Mouse (Mus musculus) liver, embryonic 15.5 days (tissue): ENCODE measurements at regions not wholly inside any gene's neighbourhood (a gene's known extent, or its start where the extent isn't known, plus 50 kb on each side); places are given as distances from the start of the nearest gene placed in this dataset.
A peak's percentile ranks its signal among the peaks of the same experiment; 100 is the strongest.
"Not testable (repeated sequence)": the region's sequence is repeated elsewhere in the genome, so short reads cannot be mapped to it uniquely, and the experiment has no call there.

Experiments used
- ATAC-seq: fragments of 200-750 bp; cut with Nextera tagmentation; 2 replicates; pipeline ENCODE4 v1.8.0; 2017; ENCODE audit warnings: moderate number of reproducible peaks, mild to moderate bottlenecking, moderate library complexity; ENCODE audit not compliant: insufficient read depth
- H3K27ac ChIP-seq: fragments of 300-500 bp; sonication (generic); replicated peaks from 2 replicates; pipeline ENCODE4 v1.5.1; 2015; ENCODE audit warnings: mild to moderate bottlenecking, inconsistent platforms
- H3K27me3 ChIP-seq: fragments of 300-500 bp; sonication (generic); 2 replicates; pipeline ENCODE4 v1.6.1; 2015; ENCODE audit warnings: mild to moderate bottlenecking, inconsistent platforms
- H3K36me3 ChIP-seq: fragments of 300-500 bp; sonication (generic); replicated peaks from 2 replicates; pipeline ENCODE4 v1.6.1; 2015; ENCODE audit warnings: moderate library complexity, mild to moderate bottlenecking, inconsistent platforms
- H3K4me1 ChIP-seq: fragments of 300-500 bp; sonication (generic); replicated peaks from 2 replicates; pipeline ENCODE4 v1.6.1; 2015; ENCODE audit warnings: inconsistent platforms
- H3K4me2 ChIP-seq: fragments of 300-500 bp; sonication (generic); 2 replicates; pipeline ENCODE4 v1.6.1; 2015; ENCODE audit warnings: moderate library complexity, mild to moderate bottlenecking, inconsistent platforms
- H3K4me3 ChIP-seq: fragments of 300-500 bp; sonication (generic); replicated peaks from 2 replicates; pipeline ENCODE4 v1.5.1; 2015; ENCODE audit warnings: mild to moderate bottlenecking, inconsistent platforms
- H3K9ac ChIP-seq: fragments of 300-500 bp; sonication (generic); 2 replicates; pipeline ENCODE4 v1.6.1; 2015; ENCODE audit warnings: moderate library complexity, mild to moderate bottlenecking, inconsistent platforms
- H3K9me3 ChIP-seq: fragments of 300-500 bp; sonication (generic); replicated peaks from 2 replicates; pipeline ENCODE4 v1.6.1; 2016; ENCODE audit warnings: inconsistent platforms
- WGBS: fragments of 180-500 bp; shearing (Covaris S2); methylation state at CpG from one replicate; pipeline ENCODE4 v1.1.7; 2015; ENCODE audit warnings: mixed read lengths; ENCODE audit not compliant: insufficient replicate concordance; 5-methylcytosine and 5-hydroxymethylcytosine counted together

DNA sequence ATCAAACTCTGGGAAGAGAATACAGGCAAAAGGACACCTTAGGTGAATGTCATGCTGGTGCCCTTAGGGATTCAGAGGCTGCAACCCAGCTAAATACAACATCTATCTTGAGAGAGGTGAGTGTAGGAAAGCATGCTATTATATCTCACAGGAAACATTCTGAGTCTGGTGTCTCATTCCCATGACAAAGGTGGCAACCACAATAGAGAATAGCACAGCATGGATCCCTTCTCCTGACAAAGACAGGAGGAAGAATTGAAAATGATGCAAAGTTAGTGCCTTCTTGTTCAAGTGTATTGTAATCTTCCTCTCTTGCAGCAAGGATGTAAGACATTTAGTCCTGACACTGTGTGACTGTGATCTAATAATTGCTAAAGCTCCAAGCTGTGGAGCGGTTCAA, 532.8 kb downstream of the Tfec start:
- 64% methylated on average over 1 of the region's 1 CpGs for WGBS
- Histone ChIP-seq H3K4me3 (no peak overlapping the region), H3K4me2 (no peak overlapping the region), H3K36me3 (no peaks in the 10 kb centered on the region), H3K27me3 (no peaks in the 10 kb centered on the region), H3K4me1 (no peaks in the 10 kb centered on the region), H3K27ac (no peak overlapping the region), H3K9ac (no peak overlapping the region), H3K9me3 (no peaks in the 10 kb centered on the region)
- no peak for ATAC-seq

GRCm38 (mm10) chr6:16362057-16362456, 536.2 kb downstream of the Tfec start:
- Histone ChIP-seq H3K4me3 (no peak overlapping the region), H3K4me2 (no peak overlapping the region), H3K4me1 (no peaks in the 10 kb centered on the region), H3K9ac (no peak overlapping the region), H3K27ac (no peak overlapping the region), H3K27me3 (no peaks in the 10 kb centered on the region), H3K36me3 (no peaks in the 10 kb centered on the region), H3K9me3 (no peaks in the 10 kb centered on the region)
- 57% methylated on average over 4 of the region's 4 CpGs for WGBS
- ATAC-seq: no peak

- ATAC-seq, H3K4me3 ChIP-seq, H3K9me3 ChIP-seq, H3K9ac ChIP-seq, H3K4me2 ChIP-seq, H3K4me1 ChIP-seq, H3K27ac ChIP-seq, H3K27me3 ChIP-seq, H3K36me3 ChIP-seq: not testable (repeated sequence)
- 40% methylated on average over 25 of the region's 25 CpGs for WGBS
Measured at GRCm38 (mm10) chr6:16359881-16360711, 538.1 kb downstream of the Tfec start.

DNA sequence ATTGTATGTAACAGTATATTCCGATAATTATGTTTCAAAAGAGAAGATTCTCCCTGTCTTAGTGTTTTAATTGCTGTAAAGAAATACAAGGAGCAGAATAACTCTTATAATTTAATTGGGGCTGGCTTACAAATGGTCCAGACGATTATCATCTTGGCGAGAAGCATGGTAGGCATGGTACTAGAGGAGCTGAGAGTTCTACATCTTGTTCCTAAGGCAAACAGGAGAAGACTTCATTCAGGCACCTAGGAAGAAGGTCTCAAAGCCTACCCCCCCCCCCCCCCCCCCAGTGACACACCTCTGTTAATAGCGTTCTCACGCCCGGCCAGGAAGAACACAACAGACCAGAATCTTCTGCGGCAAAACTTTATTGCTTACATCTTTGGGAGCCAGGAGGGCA, 538.8 kb downstream of the Tfec start:
- no peaks in the 10 kb centered on the region for H3K27me3 ChIP-seq
- H3K27ac ChIP-seq: no peak overlapping the region
- no peak overlapping the region; the same call in 1 of the 2 replicates for H3K4me3 ChIP-seq
- no peaks in the 10 kb centered on the region for H3K4me1 ChIP-seq
- no peak for ATAC-seq
- H3K9ac ChIP-seq: no peak overlapping the region
- H3K36me3 ChIP-seq: no peaks in the 10 kb centered on the region
- H3K4me2 ChIP-seq: peak overlapping the region; percentile 20
- 77% methylated on average over 7 of the region's 7 CpGs for WGBS
- H3K9me3 ChIP-seq: no peaks in the 10 kb centered on the region

DNA sequence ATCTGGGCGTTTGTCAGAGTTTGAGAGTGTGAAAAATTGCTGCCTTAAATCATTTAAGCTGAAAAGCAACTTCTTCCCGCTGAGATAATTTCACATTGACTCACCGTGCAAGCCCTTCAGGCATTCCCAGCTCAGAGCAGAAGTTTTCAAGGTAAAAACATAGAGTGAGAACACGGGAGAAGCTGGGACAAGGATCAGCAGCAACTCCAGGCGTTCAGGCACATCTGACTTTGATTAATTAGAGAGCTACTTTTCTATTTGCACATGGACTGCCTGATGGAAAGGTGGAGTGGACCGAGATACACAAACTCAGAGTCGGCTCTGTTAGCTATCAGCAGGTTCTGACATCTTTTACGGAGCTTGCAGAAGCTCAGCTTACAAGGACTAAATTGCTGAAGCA, 564.6 kb downstream of the Tfec start:
- no peak for ATAC-seq

GRCm38 (mm10) chr6:16314305-16315010, 583.8 kb downstream of the Tfec start:
- no peak overlapping the region for H3K9ac ChIP-seq
- no peaks in the 10 kb centered on the region for H3K36me3 ChIP-seq

More for the DNA sequence above, 564.6 kb downstream of the Tfec start:
- Histone ChIP-seq H3K36me3 (no peaks in the 10 kb centered on the region), H3K9ac (no peak overlapping the region), H3K9me3 (no peaks in the 10 kb centered on the region), H3K4me2 (no peak overlapping the region), H3K4me3 (no peak overlapping the region), H3K27ac (no peak overlapping the region), H3K4me1 (no peaks in the 10 kb centered on the region), H3K27me3 (no peaks in the 10 kb centered on the region)
- 45% methylated on average over 8 of the region's 8 CpGs for WGBS

DNA sequence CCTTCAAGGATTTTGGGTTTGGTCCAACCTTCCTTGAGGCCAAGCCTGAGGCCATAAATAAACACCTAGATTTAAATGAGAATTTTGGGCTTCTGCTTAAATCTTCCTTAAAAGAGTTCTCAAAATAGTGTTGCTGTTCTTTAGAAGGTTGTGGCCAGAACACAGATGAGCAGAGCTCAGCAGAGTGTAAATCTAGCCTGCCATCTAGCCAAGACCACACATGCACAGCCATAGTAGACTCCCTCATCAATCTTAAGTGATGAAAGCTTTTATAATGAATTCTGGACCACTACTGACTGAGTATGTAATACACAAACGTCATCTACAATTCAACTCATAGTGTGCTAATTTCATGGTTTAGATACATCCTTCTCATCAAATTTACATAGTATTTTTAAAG, 585.3 kb downstream of the Tfec start:
- peaks cover 5% of the 10 kb centered on the region for H3K27me3 ChIP-seq

More at GRCm38 (mm10) chr6:16314305-16315010, 583.8 kb downstream of the Tfec start:
- no peak overlapping the region for H3K4me3 ChIP-seq
- H3K27me3 ChIP-seq: peaks cover 5% of the 10 kb centered on the region
- no peaks in the 10 kb centered on the region for H3K9me3 ChIP-seq
- no peak for ATAC-seq
- H3K4me2 ChIP-seq: no peak overlapping the region
- 85% methylated on average over 15 of the region's 15 CpGs for WGBS
- H3K27ac ChIP-seq: no peak overlapping the region
- no peaks in the 10 kb centered on the region for H3K4me1 ChIP-seq

GRCm38 (mm10) chr6:16283328-16284072, 563.0 kb downstream of the Mdfic start:
- no peak for ATAC-seq
- 46% methylated on average over 8 of the region's 8 CpGs for WGBS
- H3K4me1 ChIP-seq: no peaks in the 10 kb centered on the region
- no peak overlapping the region for H3K9ac ChIP-seq
- H3K9me3 ChIP-seq: no peaks in the 10 kb centered on the region
- no peaks in the 10 kb centered on the region for H3K36me3 ChIP-seq
- H3K4me2 ChIP-seq: no peak overlapping the region
- H3K27ac ChIP-seq: no peak overlapping the region
- no peak overlapping the region for H3K4me3 ChIP-seq
- H3K27me3 ChIP-seq: no peaks in the 10 kb centered on the region

More for the DNA sequence above, 585.3 kb downstream of the Tfec start:
- H3K9ac ChIP-seq: no peak overlapping the region
- 35% methylated on average over 1 of the region's 1 CpGs for WGBS
- no peak for ATAC-seq
- H3K4me3 ChIP-seq: no peak overlapping the region
- H3K4me2 ChIP-seq: no peak overlapping the region
- H3K9me3 ChIP-seq: no peaks in the 10 kb centered on the region
- no peak overlapping the region for H3K27ac ChIP-seq
- no peaks in the 10 kb centered on the region for H3K36me3 ChIP-seq
- no peaks in the 10 kb centered on the region for H3K4me1 ChIP-seq

DNA sequence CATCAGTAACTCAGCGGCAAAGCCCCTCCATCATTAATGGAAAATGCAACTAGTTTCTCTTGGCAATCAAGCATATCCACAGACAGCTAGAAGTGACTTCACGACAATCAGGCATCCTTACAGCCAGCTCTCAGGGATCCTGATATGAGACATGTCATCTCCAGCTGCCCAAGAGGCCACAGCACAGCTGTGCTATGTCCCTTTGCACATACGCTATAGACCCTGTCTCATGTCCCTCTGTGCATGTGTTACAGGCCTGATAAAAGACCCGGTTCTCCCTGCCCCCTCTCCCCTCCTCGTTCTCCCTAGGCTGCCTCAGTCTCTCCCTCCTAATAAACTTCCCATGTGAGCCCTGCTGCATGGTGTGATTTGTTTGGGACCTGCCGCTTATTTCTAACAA, 561.5 kb downstream of the Mdfic start:
- Histone ChIP-seq H3K27ac (no peak overlapping the region), H3K27me3 (no peaks in the 10 kb centered on the region), H3K4me3 (no peak overlapping the region), H3K9me3 (no peaks in the 10 kb centered on the region), H3K4me1 (no peaks in the 10 kb centered on the region), H3K9ac (no peak overlapping the region), H3K4me2 (no peak overlapping the region), H3K36me3 (no peaks in the 10 kb centered on the region)
- ATAC-seq: no peak
- 66% methylated on average over 6 of the region's 6 CpGs for WGBS
